Mouse (Mus musculus) limb, embryonic 14.5 days (tissue): Measurements from ENCODE around the gene Atp5g3. TPM values are rescaled to one million over a fixed set of nuclear protein-coding genes. Genes with fewer than 3 reads are reported as not detected.

Experiments used
- ATAC-seq: fragments of 200-750 bp; cut with Nextera tagmentation; 2 replicates; pipeline ENCODE4 v1.8.0; 2017; ENCODE audit warnings: low read depth, moderate number of reproducible peaks, moderate TSS enrichment; ENCODE audit not compliant: low FRiP score
- DNase-seq: peaks from one replicate; pipeline ENCODE4 v3.0.0-alpha.2; 2015; ENCODE audit warnings: low spot score
- H3K27ac ChIP-seq: fragments of 300-500 bp; sonication (generic); replicated peaks from 2 replicates; pipeline ENCODE4 v1.5.1; 2014; ENCODE audit warnings: low read depth, mild to moderate bottlenecking, low read length, moderate library complexity, mixed read lengths
- H3K27me3 ChIP-seq: fragments of 300-500 bp; sonication (generic); 2 replicates; pipeline ENCODE4 v1.6.1; 2014; ENCODE audit warnings: low read length, mixed read lengths; ENCODE audit not compliant: control insufficient read depth, insufficient read depth
- H3K36me3 ChIP-seq: fragments of 300-500 bp; sonication (generic); 2 replicates; pipeline ENCODE4 v1.6.1; 2014; ENCODE audit warnings: mild to moderate bottlenecking, low read length, moderate library complexity, mixed read lengths; ENCODE audit not compliant: control insufficient read depth, insufficient read depth
- H3K4me1 ChIP-seq: fragments of 300-500 bp; sonication (generic); 2 replicates; pipeline ENCODE4 v1.6.1; 2014; ENCODE audit warnings: antibody characterized with exemption, low read length, mixed read lengths; ENCODE audit not compliant: control insufficient read depth, insufficient read depth
- H3K4me2 ChIP-seq: fragments of 300-500 bp; sonication (generic); replicated peaks from 2 replicates; pipeline ENCODE4 v1.6.1; 2014; ENCODE audit warnings: low read depth, mild to moderate bottlenecking, low read length, moderate library complexity; ENCODE audit not compliant: severe bottlenecking
- H3K4me3 ChIP-seq: fragments of 300-500 bp; sonication (generic); replicated peaks from 2 replicates; pipeline ENCODE4 v1.5.1; 2014; ENCODE audit warnings: low read length
- H3K9ac ChIP-seq: fragments of 300-500 bp; sonication (generic); 2 replicates; pipeline ENCODE4 v1.6.1; 2014; ENCODE audit warnings: mild to moderate bottlenecking, low read depth, low read length, moderate library complexity; ENCODE audit not compliant: severe bottlenecking
- H3K9me3 ChIP-seq: fragments of 300-500 bp; sonication (generic); 2 replicates; pipeline ENCODE4 v1.6.1; 2016; ENCODE audit warnings: low read length; ENCODE audit not compliant: control insufficient read depth
- POLR2A ChIP-seq: fragments of 200-500 bp; IDR thresholded peaks from 2 replicates; pipeline ENCODE4 v1.8.0; 2012; ENCODE audit warnings: inconsistent platforms, mild to moderate bottlenecking, moderate library complexity, borderline replicate concordance; ENCODE audit not compliant: insufficient read depth, insufficient read length; ENCODE audit errors: extremely low read depth
- WGBS: fragments of 180-500 bp; shearing (Covaris S2); extraction: QIAGEN DNeasy Blood & Tissue Kit; methylation state at CpG from one replicate; pipeline ENCODE4 v1.1.7; 2014; 5-methylcytosine and 5-hydroxymethylcytosine counted together
- polyA plus RNA-seq, 2 experiments: library from polyadenylated mRNA; depleted of rRNA in 1 of 2; stranded (reverse) in 1 of 2; unstranded in 1 of 2; fragments of >200 nt; fragmentation: Nextera tagmentation in 1 of 2; extraction: Ambion mirVana in 1 of 2; gene quantifications; 2 replicates each; pipeline versions ENCODE4 v1.2.1 to v1.2.3; 2012 to 2014

The Atp5g3 gene
- polyA plus RNA-seq, 2 experiments, result 647 to 1,089 TPM

DNA sequence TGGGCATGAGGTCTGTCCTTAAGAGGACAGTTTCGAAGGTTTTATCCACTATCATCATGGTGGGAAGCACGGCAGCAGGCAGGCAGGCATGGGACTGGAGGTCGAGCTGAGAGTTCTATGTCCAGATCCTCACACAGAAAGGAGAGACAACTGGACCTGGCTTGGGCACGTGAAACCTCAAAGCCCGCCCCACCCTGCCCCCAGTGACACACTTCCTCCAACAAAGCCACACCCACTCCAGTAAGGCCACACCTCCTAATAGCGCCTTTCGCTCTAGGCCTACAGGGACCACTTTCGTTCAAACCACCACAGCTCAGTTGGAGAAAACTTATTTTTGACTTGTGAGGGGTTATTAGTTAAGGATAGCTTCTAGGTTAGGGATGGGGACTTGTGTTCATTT lies 32.6 kb upstream of the Atp5g3 start:
- 88% methylated on average over 8 of the region's 8 CpGs for WGBS
- no peak for ATAC-seq

GRCm38 (mm10) chr2:73942844-73943243 lies 31.7 kb upstream of the Atp5g3 start:
- Histone ChIP-seq H3K4me3 (no peak overlapping the region), H3K9ac (no peak overlapping the region), H3K9me3 (no peaks in the 10 kb centered on the region), H3K27ac (no peak overlapping the region), H3K4me2 (no peak overlapping the region), H3K4me1 (no peaks in the 10 kb centered on the region; the same call in 1 of the 2 replicates), H3K27me3 (no peaks in the 10 kb centered on the region), H3K36me3 (no peaks in the 10 kb centered on the region)
- ATAC-seq (no peak), DNase-seq (no peak)
- no peak for TF ChIP-seq POLR2A
- WGBS, result 85% methylated on average over 3 of the region's 3 CpGs

More for the DNA sequence above, 32.6 kb upstream of the Atp5g3 start:
- Histone ChIP-seq H3K4me3 (no peak overlapping the region), H3K4me2 (no peak overlapping the region), H3K27me3 (no peaks in the 10 kb centered on the region), H3K9ac (no peak overlapping the region), H3K27ac (no peak overlapping the region), H3K4me1 (no peaks in the 10 kb centered on the region; the same call in 1 of the 2 replicates), H3K36me3 (no peaks in the 10 kb centered on the region), H3K9me3 (no peaks in the 10 kb centered on the region)
- no peak for DNase-seq
- no peak for TF ChIP-seq POLR2A

DNA sequence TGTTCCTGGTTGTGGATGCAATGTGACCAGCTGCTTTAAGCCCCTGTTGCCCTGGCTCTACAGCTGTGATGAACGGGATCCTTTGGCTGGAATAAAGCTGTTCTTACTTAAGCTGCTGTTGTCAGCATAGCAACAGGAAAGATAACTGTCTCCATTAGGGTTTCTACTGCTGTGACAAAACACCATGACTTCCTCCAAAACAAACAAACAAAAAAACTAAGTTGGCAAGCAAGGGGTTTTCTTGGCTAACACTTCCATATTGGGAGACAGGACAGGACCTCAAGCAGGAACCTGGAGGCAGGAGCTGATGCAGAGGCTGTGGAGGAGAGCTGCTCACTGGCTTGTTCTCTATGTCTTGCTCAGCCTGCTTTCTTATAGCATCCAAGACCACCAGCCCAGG lies 30.2 kb upstream of the Atp5g3 start:
- Histone ChIP-seq H3K9ac (no peak overlapping the region), H3K27me3 (no peaks in the 10 kb centered on the region), H3K4me3 (no peak overlapping the region), H3K9me3 (no peaks in the 10 kb centered on the region), H3K27ac (no peak overlapping the region), H3K4me2 (no peak overlapping the region), H3K4me1 (no peaks in the 10 kb centered on the region; the same call in 1 of the 2 replicates), H3K36me3 (no peaks in the 10 kb centered on the region)
- DNase-seq (no peak), ATAC-seq (no peak)
- no peak for TF ChIP-seq POLR2A
- 37% methylated on average over 1 of the region's 1 CpGs for WGBS

DNA sequence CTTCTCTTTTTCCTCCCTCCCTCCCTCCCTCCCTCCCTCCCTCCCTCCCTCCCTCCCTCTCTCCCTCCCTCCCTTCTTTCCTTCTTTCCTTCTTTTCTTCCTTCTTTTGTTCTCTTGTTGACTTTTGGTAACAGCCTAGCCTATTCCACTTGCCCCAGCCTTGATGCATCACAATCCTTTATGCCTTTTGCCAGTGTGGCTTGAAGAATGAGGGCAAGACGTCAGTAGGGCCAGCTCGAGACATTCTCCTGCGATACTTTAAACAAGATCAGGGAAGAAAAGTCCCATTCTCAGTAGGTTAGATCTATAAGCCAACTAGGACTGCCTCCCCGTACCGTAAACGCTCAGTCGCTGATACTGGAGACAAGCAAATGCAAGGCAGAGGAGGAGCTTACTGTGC lies 29.3 kb upstream of the Atp5g3 start:
- H3K4me2 ChIP-seq, result no peak overlapping the region
- H3K4me3 ChIP-seq, result no peak overlapping the region
- no peaks in the 10 kb centered on the region for H3K27me3 ChIP-seq
- no peak overlapping the region for H3K27ac ChIP-seq
- no peak overlapping the region for H3K9ac ChIP-seq
- TF ChIP-seq POLR2A, result no peak
- 87% methylated on average over 7 of the region's 7 CpGs for WGBS
- ATAC-seq (no peak), DNase-seq (no peak)
- no peaks in the 10 kb centered on the region for H3K36me3 ChIP-seq
- H3K9me3 ChIP-seq, result no peaks in the 10 kb centered on the region
- H3K4me1 ChIP-seq, result no peaks in the 10 kb centered on the region; the same call in 1 of the 2 replicates

- H3K4me3 ChIP-seq, result no peak overlapping the region
- no peak overlapping the region for H3K9ac ChIP-seq
- TF ChIP-seq POLR2A, result no peak
- H3K4me2 ChIP-seq, result no peak overlapping the region
- H3K4me1 ChIP-seq, result no peaks in the 10 kb centered on the region; the same call in 1 of the 2 replicates
- no peaks in the 10 kb centered on the region for H3K27me3 ChIP-seq
- no peak for ATAC-seq
- no peaks in the 10 kb centered on the region for H3K36me3 ChIP-seq
- H3K9me3 ChIP-seq, result no peaks in the 10 kb centered on the region
- 71% methylated on average over 2 of the region's 2 CpGs for whole genome bisulfite sequencing
- DNase-seq, result no peak
- no peak overlapping the region for H3K27ac ChIP-seq
Observed at GRCm38 (mm10) chr2:73938896-73939295, 27.8 kb upstream of the Atp5g3 start.
